Mouse (Mus musculus): Measurements from ENCODE around the gene Naif1. TPM values are rescaled to one million over a fixed set of nuclear protein-coding genes. Genes with fewer than 3 reads are reported as not detected.

Naif1 gene
- polyA plus RNA-seq, 1 experiment: 4.8 TPM

- DNase-seq: peak; percentile 77
- 47% methylated on average over 3 of the region's 3 CpGs for WGBS
Observed at GRCm38 (mm10) chr2:32438733-32439132, 11.5 kb upstream of the Naif1 start.

DNA sequence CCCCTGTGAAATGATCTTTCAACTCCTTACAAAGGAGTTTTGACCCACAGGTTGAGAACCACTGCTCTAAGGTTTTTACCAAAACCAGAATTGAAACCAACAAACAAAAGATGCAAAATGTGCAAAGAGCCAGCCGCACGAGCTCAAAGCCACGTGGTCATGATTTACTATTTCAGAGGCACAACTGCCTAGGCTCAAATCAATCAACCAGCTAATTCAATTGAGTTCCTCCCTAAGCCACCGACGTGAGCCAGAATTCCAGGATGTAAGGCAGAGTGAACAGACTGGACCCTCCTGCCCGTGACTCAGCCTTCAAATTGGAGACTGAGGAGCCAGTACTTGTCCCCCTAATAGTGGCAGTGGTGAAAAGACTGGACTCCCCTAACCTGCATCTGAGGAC lies 11.1 kb upstream of the Naif1 start:
- no peak for TF ChIP-seq CTCF (conservative IDR thresholded peaks at IDR 0.05; ENCODE audit: insufficient read depth, insufficient read length, low read depth, low read length)
- no peak for TF ChIP-seq POLR2A (IDR thresholded peaks at IDR 0.05; ENCODE audit: low read depth, low read length)
- WGBS: 36% methylated on average over 6 of the region's 6 CpGs
- Histone ChIP-seq H3K27me3 (replicated peaks; ENCODE audit: control insufficient read depth, insufficient read depth, low read length) (no peaks in the 10 kb centered on the region), H3K4me3 (ENCODE audit: insufficient read depth, low read depth, low read length) (no peak overlapping the region), H3K36me3 (ENCODE audit: control insufficient read depth, insufficient read depth, low read length) (no peaks in the 10 kb centered on the region), H3K27ac (ENCODE audit: insufficient read depth, low read depth, low read length) (no peak overlapping the region), H3K4me1 (ENCODE audit: control insufficient read depth, insufficient read depth, low read length) (peaks cover 15% of the 10 kb centered on the region)
- DNase-seq: no peak

More at GRCm38 (mm10) chr2:32438733-32439132, 11.5 kb upstream of the Naif1 start:
- Histone ChIP-seq H3K27ac (ENCODE audit: insufficient read depth, low read depth, low read length) (no peak overlapping the region), H3K4me3 (ENCODE audit: insufficient read depth, low read depth, low read length) (no peak overlapping the region), H3K27me3 (replicated peaks; ENCODE audit: control insufficient read depth, insufficient read depth, low read length) (no peaks in the 10 kb centered on the region), H3K4me1 (ENCODE audit: control insufficient read depth, insufficient read depth, low read length) (peaks cover 15% of the 10 kb centered on the region), H3K36me3 (ENCODE audit: control insufficient read depth, insufficient read depth, low read length) (no peaks in the 10 kb centered on the region)
- TF ChIP-seq POLR2A (IDR thresholded peaks at IDR 0.05; ENCODE audit: low read depth, low read length): no peak
- TF ChIP-seq CTCF (conservative IDR thresholded peaks at IDR 0.05; ENCODE audit: insufficient read depth, insufficient read length, low read depth, low read length): no peak

DNA sequence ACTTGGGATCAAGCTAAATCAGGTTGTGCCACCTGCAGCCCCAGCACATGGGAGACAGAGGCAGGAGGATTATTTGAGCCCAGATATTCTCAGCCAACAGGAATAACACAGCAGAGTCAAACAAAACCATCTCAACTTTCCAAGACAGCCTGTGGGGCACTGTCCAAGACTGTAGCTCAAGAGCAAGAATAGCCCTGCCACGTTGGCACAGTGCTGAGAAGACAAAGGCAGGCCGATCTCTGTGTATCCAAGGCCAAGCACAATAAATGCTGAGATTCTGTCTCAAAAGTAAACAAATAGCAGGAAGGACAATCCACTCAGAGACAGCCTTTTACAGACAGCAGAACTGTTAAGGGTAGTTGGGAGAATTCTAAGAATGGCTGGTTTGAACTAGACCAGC lies 10.1 kb upstream of the Naif1 start:
- Histone ChIP-seq H3K36me3 (ENCODE audit: control insufficient read depth, insufficient read depth, low read length) (no peaks in the 10 kb centered on the region; the same call in 1 of the 2 replicates), H3K4me1 (ENCODE audit: control insufficient read depth, insufficient read depth, low read length) (peaks cover 15% of the 10 kb centered on the region), H3K27ac (ENCODE audit: insufficient read depth, low read depth, low read length) (no peak overlapping the region), H3K4me3 (ENCODE audit: insufficient read depth, low read depth, low read length) (no peak overlapping the region), H3K27me3 (replicated peaks; ENCODE audit: control insufficient read depth, insufficient read depth, low read length) (no peaks in the 10 kb centered on the region)
- TF ChIP-seq POLR2A (IDR thresholded peaks at IDR 0.05; ENCODE audit: low read depth, low read length) (no peak), CTCF (conservative IDR thresholded peaks at IDR 0.05; ENCODE audit: insufficient read depth, insufficient read length, low read depth, low read length) (no peak)
- DNase-seq: no peak
- WGBS: 45% methylated on average over 2 of the region's 2 CpGs

GRCm38 (mm10) chr2:32440632-32441031 lies 9.6 kb upstream of the Naif1 start:
- H3K27me3 ChIP-seq (replicated peaks; ENCODE audit: control insufficient read depth, insufficient read depth, low read length): no peaks in the 10 kb centered on the region
- no peak overlapping the region for H3K4me3 ChIP-seq (ENCODE audit: insufficient read depth, low read depth, low read length)
- H3K27ac ChIP-seq (ENCODE audit: insufficient read depth, low read depth, low read length): no peak overlapping the region
- 59% methylated on average over 1 of the region's 1 CpGs for WGBS
- no peak for DNase-seq
- no peaks in the 10 kb centered on the region; the same call in 1 of the 2 replicates for H3K36me3 ChIP-seq (ENCODE audit: control insufficient read depth, insufficient read depth, low read length)
- H3K4me1 ChIP-seq (ENCODE audit: control insufficient read depth, insufficient read depth, low read length): peaks cover 15% of the 10 kb centered on the region
- TF ChIP-seq CTCF (conservative IDR thresholded peaks at IDR 0.05; ENCODE audit: insufficient read depth, insufficient read length, low read depth, low read length) (no peak), POLR2A (IDR thresholded peaks at IDR 0.05; ENCODE audit: low read depth, low read length) (no peak)

- H3K27ac ChIP-seq (ENCODE audit: insufficient read depth, low read depth, low read length): no peak overlapping the region
- H3K4me1 ChIP-seq (ENCODE audit: control insufficient read depth, insufficient read depth, low read length): peaks cover 15% of the 10 kb centered on the region
- WGBS: 84% methylated on average over 2 of the region's 2 CpGs
- no peak for TF ChIP-seq CTCF (conservative IDR thresholded peaks at IDR 0.05; ENCODE audit: insufficient read depth, insufficient read length, low read depth, low read length)
- no peaks in the 10 kb centered on the region; the same call in 1 of the 2 replicates for H3K36me3 ChIP-seq (ENCODE audit: control insufficient read depth, insufficient read depth, low read length)
- H3K27me3 ChIP-seq (replicated peaks; ENCODE audit: control insufficient read depth, insufficient read depth, low read length): no peaks in the 10 kb centered on the region
- no peak for DNase-seq
- no peak overlapping the region for H3K4me3 ChIP-seq (ENCODE audit: insufficient read depth, low read depth, low read length)
Observed at GRCm38 (mm10) chr2:32441550-32441949, 8.7 kb upstream of the Naif1 start.

GRCm38 (mm10) chr2:32445535-32445934 lies 4.7 kb upstream of the Naif1 start:
- Histone ChIP-seq H3K4me3 (ENCODE audit: insufficient read depth, low read depth, low read length) (no peak overlapping the region), H3K27ac (ENCODE audit: insufficient read depth, low read depth, low read length) (no peak overlapping the region), H3K36me3 (ENCODE audit: control insufficient read depth, insufficient read depth, low read length) (no peaks in the 10 kb centered on the region; the same call in 1 of the 2 replicates), H3K4me1 (ENCODE audit: control insufficient read depth, insufficient read depth, low read length) (peaks cover 5% of the 10 kb centered on the region; the same call in 1 of the 2 replicates), H3K27me3 (replicated peaks; ENCODE audit: control insufficient read depth, insufficient read depth, low read length) (no peaks in the 10 kb centered on the region)
- TF ChIP-seq POLR2A (IDR thresholded peaks at IDR 0.05; ENCODE audit: low read depth, low read length) (no peak), CTCF (conservative IDR thresholded peaks at IDR 0.05; ENCODE audit: insufficient read depth, insufficient read length, low read depth, low read length) (no peak)
- DNase-seq: no peak
- 74% methylated on average over 1 of the region's 1 CpGs for WGBS

DNA sequence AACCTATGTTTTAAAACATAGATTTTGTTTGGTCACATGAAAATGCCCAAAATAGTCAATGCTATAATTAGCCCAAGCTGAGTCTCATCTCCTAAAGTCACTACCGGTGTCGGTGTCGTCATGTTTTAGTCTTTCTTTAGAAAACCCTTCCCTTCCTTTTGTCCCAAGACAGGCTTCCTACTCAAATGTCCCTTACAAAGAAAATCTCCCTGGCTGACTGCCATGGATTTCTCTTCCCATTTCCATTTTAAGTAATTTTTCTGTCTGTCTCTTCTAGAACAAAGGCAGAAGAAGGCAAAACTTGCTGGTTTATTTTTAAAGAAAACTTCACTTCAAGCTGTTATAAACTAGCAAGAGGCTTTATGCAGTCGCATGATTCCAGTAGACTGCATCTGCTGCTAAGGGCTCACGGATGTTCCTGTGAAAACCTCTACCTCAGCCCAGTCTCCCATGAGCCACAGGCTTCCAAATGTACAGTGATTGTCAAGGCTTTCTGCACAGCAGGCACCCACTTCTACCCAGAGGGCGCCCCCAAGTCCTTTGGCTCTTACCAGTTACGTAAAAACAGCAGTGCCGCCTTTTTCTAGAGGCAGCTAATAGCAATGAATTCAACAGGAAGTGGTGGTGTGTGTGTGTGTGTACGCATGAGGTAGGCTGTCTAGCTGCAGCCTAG lies 2.9 kb upstream of the Naif1 start:
- Histone ChIP-seq H3K4me3 (ENCODE audit: insufficient read depth, low read depth, low read length) (no peak overlapping the region), H3K36me3 (ENCODE audit: control insufficient read depth, insufficient read depth, low read length) (no peaks in the 10 kb centered on the region; the same call in 1 of the 2 replicates), H3K27ac (ENCODE audit: insufficient read depth, low read depth, low read length) (peak overlapping the region; percentile 33), H3K27me3 (replicated peaks; ENCODE audit: control insufficient read depth, insufficient read depth, low read length) (no peaks in the 10 kb centered on the region), H3K4me1 (ENCODE audit: control insufficient read depth, insufficient read depth, low read length) (peaks cover 5% of the 10 kb centered on the region)
- TF ChIP-seq POLR2A (IDR thresholded peaks at IDR 0.05; ENCODE audit: low read depth, low read length) (no peak), CTCF (conservative IDR thresholded peaks at IDR 0.05; ENCODE audit: insufficient read depth, insufficient read length, low read depth, low read length) (no peak)
- 51% methylated on average over 9 of the region's 9 CpGs for WGBS
- peak; percentile 64 for DNase-seq
